Mouse (Mus musculus) liver, embryonic 14.5 days (tissue): ENCODE measurements around the gene Htr3a.

Experiments used
- CTCF ChIP-seq: IDR thresholded peaks from 2 replicates; pipeline ENCODE4 v1.5.1; 2016; ENCODE audit warnings: antibody characterized with exemption, low read depth, control low read depth
- EP300 ChIP-seq: IDR thresholded peaks from 2 replicates; pipeline ENCODE4 v1.6.1; 2016; ENCODE audit warnings: antibody characterized with exemption, low read depth

- TF ChIP-seq EP300 (no peak), CTCF (no peak)
Observed at GRCm38 (mm10) chr9:48849531-48849930, 61.4 kb downstream of the Htr3a start.
